In the genomic region with DNA sequence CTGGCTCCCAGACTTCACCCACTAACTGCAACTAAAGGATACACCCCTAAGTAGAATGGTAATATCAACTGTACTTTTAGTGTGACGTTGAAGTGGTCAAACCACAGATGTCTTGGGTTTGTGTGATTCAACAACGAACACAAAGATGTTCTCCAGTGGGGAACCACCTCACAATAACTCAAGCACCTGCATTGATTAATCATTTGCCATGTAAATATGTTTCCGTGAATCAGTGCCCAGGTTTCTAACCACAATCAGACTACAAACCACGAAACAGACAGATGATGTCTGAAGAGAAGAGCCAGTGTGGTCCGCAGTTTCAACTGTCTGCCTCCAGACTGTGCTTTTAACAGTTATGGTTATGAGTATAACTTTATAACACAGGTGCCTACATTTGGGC, we compare ENCODE assay signal across 17 mouse cellular contexts.
"Had no signal": no experiment of that assay in that cellular context is flagged by ENCODE, and none has a peak within 500 bp of the region (broad histone marks: within the 10 kb centered on the region; RNA-seq: fewer than 3 reads in every experiment).

No protein-coding gene starts in this region.

- ATAC-seq: liver, embryonic 12.5 days had no signal

- H3K27me3 ChIP-seq: limb, embryonic 13.5 days; liver, embryonic 12.5 days; neural tube, embryonic 15.5 days; stomach, embryonic 15.5 days had no signal

- H3K4me3 ChIP-seq: layer of hippocampus, adult 2 months; limb, embryonic 13.5 days; liver, embryonic 12.5 days; midbrain, embryonic 10.5 days; myocyte; neural tube, embryonic 15.5 days; stomach, embryonic 15.5 days had no signal

- H3K4me1 ChIP-seq: limb, embryonic 13.5 days; liver, embryonic 12.5 days; midbrain, embryonic 10.5 days; neural tube, embryonic 15.5 days; stomach, embryonic 15.5 days had no signal

- H3K4me2 ChIP-seq: limb, embryonic 13.5 days; liver, embryonic 12.5 days; lung, embryonic 14.5 days; neural tube, embryonic 15.5 days; stomach, embryonic 15.5 days had no signal

- H3K9ac ChIP-seq: limb, embryonic 13.5 days; liver, embryonic 12.5 days; lung, embryonic 14.5 days; neural tube, embryonic 15.5 days; stomach, embryonic 15.5 days had no signal

- H3K9me3 ChIP-seq: limb, embryonic 13.5 days; liver, embryonic 12.5 days; midbrain, embryonic 10.5 days; neural tube, embryonic 15.5 days; stomach, embryonic 15.5 days had no signal

- H3K36me3 ChIP-seq: limb, embryonic 13.5 days; liver, embryonic 12.5 days; midbrain, embryonic 10.5 days; neural tube, embryonic 15.5 days; stomach, embryonic 15.5 days had no signal

- H3K27ac ChIP-seq: layer of hippocampus, adult 2 months; limb, embryonic 13.5 days; liver, embryonic 12.5 days; midbrain, embryonic 10.5 days; neural tube, embryonic 15.5 days; stomach, embryonic 15.5 days had no signal

- DNase-seq: kidney, adult 11 months; kidney, postnatal 10 days; kidney, postnatal 4 days; lung, embryonic 14.5 days; lung, postnatal 10 days; lung, postnatal 4 days; midbrain, embryonic 14.5 days; spleen, adult 18-20 months; thymus, adult 2 months; thymus, postnatal 36 days had no signal
